Mouse (Mus musculus) liver, embryonic 14.5 days (tissue): ENCODE data around the gene Acvrl1.

Source experiments
- CTCF ChIP-seq: IDR thresholded peaks from 2 replicates; pipeline ENCODE4 v1.5.1; 2016; ENCODE audit warnings: antibody characterized with exemption, low read depth, control low read depth
- EP300 ChIP-seq: IDR thresholded peaks from 2 replicates; pipeline ENCODE4 v1.6.1; 2016; ENCODE audit warnings: antibody characterized with exemption, low read depth

DNA sequence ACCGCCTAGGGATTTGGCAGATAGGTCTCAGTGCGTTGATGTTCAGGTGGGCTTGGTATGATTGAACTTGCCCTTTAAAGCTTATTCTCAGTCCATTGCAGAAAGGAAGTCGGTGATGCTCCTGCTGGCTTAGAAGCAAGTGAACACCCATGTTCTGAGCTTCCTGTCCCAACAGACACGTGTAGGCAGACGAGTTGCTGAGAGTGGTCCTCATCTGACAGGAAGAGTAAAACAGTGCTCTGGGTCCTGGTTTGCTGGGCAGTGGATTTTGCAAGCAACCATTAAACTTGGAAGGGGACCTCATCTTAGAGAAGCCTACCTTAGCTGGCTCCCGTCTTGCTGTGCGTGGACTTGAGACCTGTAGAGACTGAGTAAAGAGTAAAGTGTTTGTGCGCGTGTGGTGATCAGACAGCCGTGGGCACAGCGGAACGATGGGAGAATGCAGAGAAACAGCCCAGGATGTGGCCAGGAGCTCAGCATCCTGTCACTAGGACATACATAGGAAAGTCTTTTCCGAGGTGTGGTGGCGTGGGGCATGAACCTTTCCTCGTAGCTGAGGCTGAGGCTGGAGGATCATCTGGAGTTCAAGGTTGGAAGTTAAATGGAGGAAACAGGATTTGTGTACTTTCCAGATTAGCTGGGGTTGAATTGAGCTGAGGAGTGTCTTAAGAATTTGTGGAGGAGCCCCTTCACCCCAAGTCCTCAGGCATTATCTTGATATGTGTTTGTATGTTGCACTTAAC is 52.2 kb downstream of the Acvrl1 start:
- TF ChIP-seq CTCF, result no peak
- TF ChIP-seq EP300, result no peak
